Mouse (Mus musculus): ENCODE measurements around the gene Bax.

DNA sequence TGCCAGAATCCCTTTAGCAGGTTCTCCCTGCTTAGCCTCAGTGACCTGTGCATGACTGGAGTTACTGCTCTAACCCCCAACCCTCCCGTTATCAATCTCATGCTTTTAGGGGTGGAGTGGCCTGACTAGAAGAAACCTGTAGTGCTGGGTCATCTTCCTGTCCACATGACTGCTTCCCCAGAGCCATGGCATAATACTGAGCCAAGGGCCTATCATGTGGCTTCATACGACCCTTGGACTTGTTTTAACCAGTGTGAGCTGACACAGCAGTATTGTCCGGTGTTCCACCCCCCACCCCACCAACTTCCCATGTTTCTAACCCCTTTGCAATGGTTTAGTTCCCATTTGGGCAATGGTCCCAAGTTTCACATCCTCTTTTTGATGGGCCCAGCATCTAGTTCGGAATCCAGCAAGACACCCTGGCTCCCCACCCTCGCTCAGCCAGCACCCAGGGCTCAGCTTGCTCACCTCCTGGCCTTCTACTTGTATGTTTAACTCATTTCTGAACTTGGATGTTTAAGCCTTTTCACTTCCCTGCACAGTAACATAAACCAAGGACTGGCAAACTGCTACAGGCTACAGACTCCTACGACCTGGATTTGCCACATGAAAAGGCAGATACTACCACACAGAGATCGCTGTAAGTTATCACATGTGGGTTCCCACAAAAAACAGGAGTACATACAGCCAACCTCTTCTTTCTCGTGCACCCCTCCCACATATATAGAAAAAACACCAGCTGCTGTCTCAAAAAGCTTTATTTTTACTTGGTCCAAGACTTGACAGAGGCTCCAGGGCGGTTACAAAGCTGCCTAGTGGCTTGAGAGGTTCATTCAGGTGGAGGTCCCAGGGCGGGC lies 9.3 kb downstream of the Bax start:
- TF ChIP-seq CTCF (IDR thresholded peaks at IDR 0.05; ENCODE audit: control insufficient read depth, insufficient read depth, low read length): no peak
- no peak for TF ChIP-seq POLR2A (IDR thresholded peaks at IDR 0.05; ENCODE audit: borderline replicate concordance, control insufficient read depth, low read depth, low read length)

Data from bone marrow, adult 2 months (tissue).